Mouse (Mus musculus): Measurements from ENCODE around the gene Ttf1.

Ttf1 gene

GRCm38 (mm10) chr2:29130118-29130899, 70.2 kb downstream of the Ttf1 start:
- DNase-seq: no peak

- DNase-seq: no peak
Observed at GRCm38 (mm10) chr2:29135161-29135560, 75.1 kb downstream of the Ttf1 start.
